Mouse (Mus musculus) kidney, adult 2 months (tissue): Measurements from ENCODE around the gene Prss12. TPM values are rescaled to one million over a fixed set of nuclear protein-coding genes. Genes with fewer than 3 reads are reported as not detected.

Experiments
- DNase-seq: peaks from one replicate; pipeline ENCODE4 v3.0.0; 2021
- H3K27ac ChIP-seq: fragments of 200-500 bp; 2 replicates; pipeline ENCODE4 v1.5.1; 2012; ENCODE audit warnings: low read depth, low read length, control low read depth, inconsistent platforms; ENCODE audit not compliant: insufficient read depth
- H3K27me3 ChIP-seq: fragments of 200-500 bp; replicated peaks from 2 replicates; pipeline ENCODE4 v1.6.1; 2012; ENCODE audit warnings: mild to moderate bottlenecking, moderate library complexity, low read length, inconsistent platforms; ENCODE audit not compliant: control insufficient read depth, insufficient read depth
- H3K36me3 ChIP-seq: fragments of 200-500 bp; 2 replicates; pipeline ENCODE4 v1.6.1; 2012; ENCODE audit warnings: mild to moderate bottlenecking, moderate library complexity, low read length, inconsistent platforms; ENCODE audit not compliant: control insufficient read depth, insufficient read depth
- H3K4me1 ChIP-seq: fragments of 200-500 bp; 2 replicates; pipeline ENCODE4 v1.6.1; 2011; ENCODE audit warnings: low read length; ENCODE audit not compliant: control insufficient read depth, insufficient read depth
- H3K4me3 ChIP-seq: fragments of 200-500 bp; 2 replicates; pipeline ENCODE4 v1.5.1; 2011; ENCODE audit warnings: mild to moderate bottlenecking, low read depth, low read length, control low read depth; ENCODE audit not compliant: insufficient read depth
- CTCF ChIP-seq: fragments of 200-500 bp; conservative IDR thresholded peaks from 2 replicates; pipeline ENCODE4 v1.5.1; 2011; ENCODE audit warnings: low read depth, mild to moderate bottlenecking, control low read depth, low read length, moderate library complexity, mixed read lengths; ENCODE audit not compliant: insufficient read depth, insufficient read length
- POLR2A ChIP-seq: fragments of 200-500 bp; IDR thresholded peaks from one replicate; pipeline ENCODE4 v1.6.1; 2011; ENCODE audit warnings: low read depth, low read length, control low read depth
- WGBS: fragments of 180-500 bp; shearing (Covaris S2); methylation state at CpG from one replicate; pipeline ENCODE4 v1.1.7; 2018; 5-methylcytosine and 5-hydroxymethylcytosine counted together
- polyA plus RNA-seq: library from polyadenylated mRNA; depleted of rRNA; stranded (reverse); fragments of >200 nt; gene quantifications from 2 replicates; pipeline ENCODE4 v1.2.3, GENCODE M21; 2012; rRNA removed

Prss12 gene
- polyA plus RNA-seq, 1 experiment = 1.6 TPM

GRCm38 (mm10) chr3:123531124-123531523 is 84.4 kb downstream of the Prss12 start:
- Histone ChIP-seq H3K36me3 (no peaks in the 10 kb centered on the region), H3K4me3 (no peak overlapping the region), H3K27me3 (no peaks in the 10 kb centered on the region), H3K4me1 (no peaks in the 10 kb centered on the region), H3K27ac (no peak overlapping the region)
- WGBS = 69% methylated on average over 2 of the region's 2 CpGs
- no peak for DNase-seq
- TF ChIP-seq POLR2A (no peak), CTCF (no peak)

- Histone ChIP-seq H3K36me3 (no peaks in the 10 kb centered on the region), H3K27ac (no peak overlapping the region), H3K27me3 (no peaks in the 10 kb centered on the region), H3K4me1 (no peaks in the 10 kb centered on the region), H3K4me3 (no peak overlapping the region)
- no peak for DNase-seq
- TF ChIP-seq POLR2A (no peak), CTCF (no peak)
- 85% methylated on average over 1 of the region's 1 CpGs for WGBS
These were observed 90.6 kb downstream of the Prss12 start for GRCm38 (mm10) chr3:123537279-123537678.

GRCm38 (mm10) chr3:123543585-123544304 is 97.0 kb downstream of the Prss12 start:
- H3K4me3 ChIP-seq = no peak overlapping the region
- H3K36me3 ChIP-seq = no peaks in the 10 kb centered on the region
- no peaks in the 10 kb centered on the region for H3K27me3 ChIP-seq
- no peak overlapping the region for H3K27ac ChIP-seq
- no peak for DNase-seq
- H3K4me1 ChIP-seq = no peaks in the 10 kb centered on the region
- no peak for TF ChIP-seq POLR2A
- TF ChIP-seq CTCF = no peak
- 78% methylated on average over 6 of the region's 6 CpGs for WGBS

GRCm38 (mm10) chr3:123550487-123550886 is 103.8 kb downstream of the Prss12 start:
- no peak overlapping the region for H3K4me3 ChIP-seq
- TF ChIP-seq POLR2A (no peak), CTCF (no peak)
- no peaks in the 10 kb centered on the region for H3K36me3 ChIP-seq
- no peaks in the 10 kb centered on the region for H3K27me3 ChIP-seq
- 79% methylated on average over 3 of the region's 3 CpGs for WGBS
- no peak for DNase-seq
- H3K4me1 ChIP-seq = no peaks in the 10 kb centered on the region
- H3K27ac ChIP-seq = no peak overlapping the region

- H3K27ac ChIP-seq = no peak overlapping the region
- no peak for TF ChIP-seq CTCF
- no peak for TF ChIP-seq POLR2A
- H3K4me1 ChIP-seq = no peaks in the 10 kb centered on the region
- no peaks in the 10 kb centered on the region for H3K36me3 ChIP-seq
- no peak overlapping the region for H3K4me3 ChIP-seq
- WGBS = 77% methylated on average over 6 of the region's 6 CpGs
- DNase-seq = no peak
- H3K27me3 ChIP-seq = no peaks in the 10 kb centered on the region
These were observed 107.2 kb downstream of the Prss12 start for GRCm38 (mm10) chr3:123553872-123554271.

- WGBS = 93% methylated on average over 7 of the region's 7 CpGs
- Histone ChIP-seq H3K27me3 (no peaks in the 10 kb centered on the region), H3K27ac (no peak overlapping the region), H3K4me3 (no peak overlapping the region), H3K4me1 (no peaks in the 10 kb centered on the region), H3K36me3 (no peaks in the 10 kb centered on the region)
- DNase-seq = no peak
- TF ChIP-seq CTCF (no peak), POLR2A (no peak)
These were observed 108.6 kb downstream of the Prss12 start for GRCm38 (mm10) chr3:123555254-123555865.

Other genes starting within 250 kb of the Prss12 start
- 5.2 and 5.4 TPM in 2 replicates for gene Synpo2, start 210.8 kb upstream of the Prss12 start, polyA plus RNA-seq
- gene Sec24d, start 179.5 kb upstream of the Prss12 start, polyA plus RNA-seq = 20.8 and 21.1 TPM in 2 replicates
- gene Mettl14, start 60.8 kb upstream of the Prss12 start, polyA plus RNA-seq = 3.4 and 4.1 TPM in 2 replicates
- 0.31 and 0.34 TPM in 2 replicates for gene Ndst3, start 243.9 kb downstream of the Prss12 start, polyA plus RNA-seq